Mouse (Mus musculus) cortical plate, adult 2 months (tissue): ENCODE measurements around the gene 4921517D22Rik. TPM values are rescaled to one million over a fixed set of nuclear protein-coding genes. Genes with fewer than 3 reads are reported as not detected.

Source experiments
- H3K27ac ChIP-seq: fragments of 200-500 bp; 2 replicates; pipeline ENCODE4 v1.5.1; 2012; ENCODE audit warnings: low read length, control low read depth, inconsistent platforms; ENCODE audit not compliant: insufficient read depth
- H3K4me1 ChIP-seq: fragments of 200-500 bp; 2 replicates; pipeline ENCODE4 v1.6.1; 2011; ENCODE audit warnings: low read length; ENCODE audit not compliant: control insufficient read depth, insufficient read depth
- H3K4me3 ChIP-seq: fragments of 200-500 bp; 2 replicates; pipeline ENCODE4 v1.5.1; 2011; ENCODE audit warnings: mild to moderate bottlenecking, low read length, control low read depth; ENCODE audit not compliant: insufficient read depth
- CTCF ChIP-seq: fragments of 200-500 bp; IDR thresholded peaks from 2 replicates; pipeline ENCODE4 v1.5.1; 2011; ENCODE audit warnings: mild to moderate bottlenecking, control low read depth, low read length; ENCODE audit not compliant: insufficient read depth; ENCODE audit errors: extremely low read depth
- POLR2A ChIP-seq: fragments of 200-500 bp; IDR thresholded peaks from 2 replicates; pipeline ENCODE4 v1.6.1; 2011; ENCODE audit warnings: mild to moderate bottlenecking, low read length, control low read depth; ENCODE audit not compliant: insufficient read depth; ENCODE audit errors: extremely low read depth
- polyA plus RNA-seq: library from polyadenylated mRNA; depleted of rRNA; stranded (reverse); fragments of >200 nt; gene quantifications from 2 replicates; pipeline ENCODE4 v1.2.3, GENCODE M21; 2012

4921517D22Rik gene
- polyA plus RNA-seq, 1 experiment = not detected

DNA sequence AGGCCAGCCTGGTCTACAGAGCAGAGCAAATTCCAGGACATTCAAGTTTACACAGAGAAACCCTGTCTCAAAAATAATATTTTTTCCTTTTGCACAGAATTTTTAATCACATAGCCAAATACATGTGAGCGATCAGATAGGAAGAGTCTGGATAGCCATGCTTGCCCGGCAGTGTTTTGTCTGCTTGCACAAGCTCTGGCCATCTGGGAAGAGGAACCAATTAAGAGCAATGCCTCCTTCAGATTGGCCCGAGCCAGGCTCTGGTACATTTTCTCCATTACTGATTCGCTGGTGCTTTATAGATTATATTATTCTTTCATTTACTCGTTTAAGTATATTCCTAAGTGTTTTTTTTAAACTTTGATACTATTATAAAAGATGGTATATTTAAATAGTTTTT, 26.1 kb downstream of the 4921517D22Rik start:
- H3K4me3 ChIP-seq = no peak overlapping the region
- TF ChIP-seq CTCF (no peak), POLR2A (no peak)
- H3K4me1 ChIP-seq = peaks cover 2% of the 10 kb centered on the region; the same call in 1 of the 2 replicates
- H3K27ac ChIP-seq = no peak overlapping the region

DNA sequence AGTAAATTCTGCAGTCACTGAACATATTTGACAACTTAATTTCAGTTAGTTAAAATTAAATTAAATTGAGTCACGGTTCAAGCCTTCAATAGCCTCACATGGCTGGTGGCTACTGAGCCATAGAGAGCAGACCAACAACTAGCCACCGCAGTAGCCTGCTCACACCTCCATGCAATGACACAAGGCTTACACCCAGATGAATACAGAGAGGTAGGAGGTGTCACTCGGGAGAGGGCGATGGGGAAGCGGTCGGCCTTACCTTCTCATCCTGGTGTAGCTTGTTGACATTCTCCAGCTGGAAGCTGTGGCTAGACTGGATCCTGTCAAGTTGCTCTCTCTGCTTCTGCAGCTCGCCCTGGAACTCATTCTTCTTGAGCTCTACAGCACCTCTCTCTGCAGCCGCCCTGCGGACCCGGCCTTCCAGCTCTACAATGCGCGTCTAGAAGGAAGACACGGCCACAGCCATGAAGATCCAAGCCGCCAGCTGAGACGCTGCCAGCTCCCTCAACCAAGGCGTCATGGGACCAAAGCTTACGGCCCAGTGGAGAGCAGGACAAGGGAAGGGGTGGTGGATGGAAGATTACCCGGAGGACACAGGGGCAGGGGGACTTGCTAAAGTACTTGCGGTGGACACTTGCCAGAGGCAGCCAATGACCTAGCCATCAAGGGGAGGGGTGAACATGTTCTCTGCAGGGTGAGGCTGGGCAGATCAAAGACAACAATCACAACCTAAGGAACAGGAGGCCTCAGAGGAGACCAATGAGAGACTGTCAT, 29.8 kb downstream of the 4921517D22Rik start:
- no peak overlapping the region for H3K4me3 ChIP-seq
- TF ChIP-seq POLR2A (no peak), CTCF (no peak)
- no peaks in the 10 kb centered on the region for H3K4me1 ChIP-seq
- no peak overlapping the region for H3K27ac ChIP-seq

DNA sequence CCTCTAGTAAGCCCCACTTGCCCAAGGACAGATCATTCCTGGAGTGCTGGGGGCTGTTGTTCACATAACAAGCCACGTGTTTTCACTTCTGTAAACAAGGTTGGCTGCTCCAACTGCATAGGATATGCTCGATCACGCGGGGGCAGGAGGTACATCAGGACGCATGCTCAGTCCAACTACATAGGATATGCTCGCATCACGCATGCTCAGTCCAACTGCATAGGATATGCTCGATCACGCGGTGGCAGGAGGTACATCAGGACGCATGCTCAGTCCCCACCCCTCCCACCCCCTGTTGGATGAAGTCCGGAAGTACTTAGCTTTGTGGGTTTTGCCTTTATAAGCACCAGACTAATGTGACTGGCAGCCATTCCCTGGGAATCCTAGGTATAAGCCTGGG, 31.9 kb downstream of the 4921517D22Rik start:
- Histone ChIP-seq H3K4me3 (no peak overlapping the region), H3K27ac (no peak overlapping the region), H3K4me1 (no peaks in the 10 kb centered on the region)
- TF ChIP-seq POLR2A = no peak
- no peak for TF ChIP-seq CTCF

DNA sequence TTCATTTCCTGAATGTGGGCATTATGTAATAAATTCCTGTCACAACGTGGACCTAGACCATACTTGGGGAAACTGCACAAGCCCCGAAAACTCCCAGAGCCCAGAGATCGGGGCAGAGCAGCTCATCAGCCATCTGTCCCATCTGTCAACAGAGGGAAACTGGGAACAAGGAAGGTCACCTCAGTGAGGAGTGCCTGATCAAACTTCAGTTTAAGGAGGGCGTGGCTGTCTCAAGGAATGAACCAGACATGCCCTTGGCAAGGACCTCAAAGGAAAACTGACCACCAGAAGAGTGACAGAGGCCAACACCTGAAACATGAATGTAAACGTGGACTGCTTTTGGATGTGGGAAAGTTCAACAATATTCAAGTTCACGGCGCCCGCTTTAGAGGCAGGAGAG, 32.5 kb downstream of the 4921517D22Rik start:
- Histone ChIP-seq H3K27ac (no peak overlapping the region), H3K4me3 (no peak overlapping the region), H3K4me1 (no peaks in the 10 kb centered on the region)
- TF ChIP-seq CTCF (no peak), POLR2A (no peak)

DNA sequence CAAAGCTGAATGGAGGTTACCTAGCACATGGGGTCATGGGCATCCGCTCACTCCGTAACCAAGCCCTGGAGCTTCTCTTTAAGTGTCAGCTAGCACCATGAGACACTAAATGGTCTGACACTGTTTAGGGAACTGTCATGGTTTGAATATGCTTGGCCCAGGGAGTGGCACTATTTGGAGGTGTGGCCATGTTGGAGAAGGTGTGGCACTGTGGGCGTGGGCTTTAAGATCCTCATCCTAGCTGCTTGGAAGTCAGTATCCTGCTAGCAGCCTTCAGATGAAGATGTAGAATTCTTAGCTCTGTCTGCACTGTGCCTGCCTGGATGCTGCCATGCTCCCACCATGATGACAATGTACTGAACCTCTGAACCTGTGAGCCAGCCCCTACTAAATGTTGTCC, 33.5 kb downstream of the 4921517D22Rik start:
- no peak for TF ChIP-seq CTCF
- no peak for TF ChIP-seq POLR2A
- Histone ChIP-seq H3K4me1 (no peaks in the 10 kb centered on the region), H3K4me3 (no peak overlapping the region), H3K27ac (no peak overlapping the region)

DNA sequence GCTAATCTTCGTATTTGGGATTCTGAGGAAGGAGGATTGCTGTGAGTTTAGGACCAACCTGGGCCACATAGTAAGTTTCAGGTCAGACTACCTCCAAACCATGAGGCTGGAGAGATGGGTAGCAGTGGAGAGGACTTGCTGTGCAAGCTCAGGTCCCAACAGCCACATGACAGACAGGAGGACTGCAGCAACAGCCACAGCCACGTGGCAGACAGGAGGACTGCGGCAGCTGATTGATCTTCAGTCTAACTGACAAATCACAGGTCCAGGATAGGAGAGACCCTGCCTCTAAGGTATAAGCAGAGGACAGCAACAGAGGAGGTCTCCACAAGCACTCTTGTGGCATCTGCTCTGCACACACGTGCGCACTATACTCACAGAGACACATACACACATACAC, 36.1 kb downstream of the 4921517D22Rik start:
- no peak overlapping the region for H3K4me3 ChIP-seq
- TF ChIP-seq POLR2A (no peak), CTCF (no peak)
- H3K27ac ChIP-seq = no peak overlapping the region
- no peaks in the 10 kb centered on the region for H3K4me1 ChIP-seq

DNA sequence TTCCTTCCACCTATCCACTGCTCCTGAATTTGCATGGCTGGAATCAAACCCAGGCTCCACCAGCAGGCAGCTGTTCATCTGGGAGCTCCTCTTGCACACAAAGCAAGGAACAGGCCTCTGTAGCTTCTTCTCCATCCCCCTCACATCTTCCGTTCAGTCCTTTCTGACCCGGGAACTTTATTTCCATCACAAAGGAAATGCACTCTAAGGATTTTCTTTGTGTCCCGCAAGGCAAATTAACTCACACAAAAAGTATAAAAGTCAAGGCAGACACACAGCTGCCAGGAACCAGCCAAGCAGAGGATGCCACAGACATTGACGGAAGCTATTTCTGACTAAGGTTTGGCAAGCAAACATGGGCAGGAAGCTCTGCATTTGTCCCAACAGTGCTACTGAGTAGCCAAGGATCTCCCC, 36.9 kb downstream of the 4921517D22Rik start:
- Histone ChIP-seq H3K27ac (no peak overlapping the region), H3K4me3 (no peak overlapping the region), H3K4me1 (no peaks in the 10 kb centered on the region)
- TF ChIP-seq POLR2A (no peak), CTCF (no peak)

DNA sequence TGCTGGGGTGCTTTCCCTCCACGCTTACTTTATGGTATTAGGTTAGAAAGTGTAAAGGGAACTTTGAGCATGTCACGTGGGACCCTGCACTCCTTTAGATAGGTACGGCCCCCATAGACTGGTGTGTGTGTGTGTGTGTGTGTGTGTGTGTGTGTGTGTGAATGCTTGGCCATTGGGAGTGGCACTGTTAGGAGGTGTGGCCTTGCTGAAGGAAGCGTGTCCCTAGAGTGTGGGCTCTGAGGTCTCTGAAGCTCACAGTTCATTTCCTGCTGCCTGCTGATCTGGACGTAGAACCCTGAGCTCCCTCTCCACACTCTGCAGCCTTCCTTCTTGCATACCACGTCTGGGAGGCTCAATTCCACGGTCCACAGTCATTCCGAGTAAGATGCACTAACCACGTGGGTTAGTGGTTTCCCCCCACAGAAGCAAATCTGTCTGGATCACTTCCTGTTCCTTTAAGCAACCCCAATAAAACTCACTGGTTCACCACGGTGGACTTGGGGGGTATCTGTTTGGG, 37.5 kb downstream of the 4921517D22Rik start:
- TF ChIP-seq POLR2A (no peak), CTCF (no peak)
- Histone ChIP-seq H3K27ac (no peak overlapping the region), H3K4me3 (no peak overlapping the region)

DNA sequence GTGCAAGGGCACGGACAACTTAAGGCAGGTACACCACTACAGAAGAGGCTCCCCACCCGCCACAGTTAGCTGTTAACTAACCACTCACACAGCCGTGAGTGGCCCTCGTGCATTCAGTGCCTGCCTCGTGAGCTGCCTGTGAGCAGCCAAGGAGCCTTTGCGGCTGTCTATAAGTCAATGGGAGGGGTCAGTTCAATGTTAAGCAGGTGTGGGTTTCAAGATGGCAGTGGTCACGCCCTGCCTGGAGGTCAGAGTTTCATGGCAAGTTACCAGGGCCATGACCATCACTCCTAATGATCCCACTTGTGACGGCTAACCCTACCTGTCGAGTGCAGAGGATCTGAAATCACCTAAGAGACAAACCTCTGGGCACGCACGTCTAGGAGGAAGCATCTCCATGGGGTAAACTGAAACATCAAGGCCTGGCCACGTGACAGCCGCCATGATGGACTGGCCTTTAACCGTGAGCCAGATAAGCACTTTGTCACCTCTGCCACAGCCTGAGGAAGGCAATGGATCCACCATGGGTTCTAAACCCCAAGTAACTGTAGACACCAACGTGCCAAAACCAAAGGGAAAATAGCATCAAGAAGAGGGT, 38.1 kb downstream of the 4921517D22Rik start:
- Histone ChIP-seq H3K4me3 (no peak overlapping the region), H3K27ac (no peak overlapping the region), H3K4me1 (no peaks in the 10 kb centered on the region)
- TF ChIP-seq CTCF = no peak
- no peak for TF ChIP-seq POLR2A

More for the DNA sequence above, 37.5 kb downstream of the 4921517D22Rik start:
- H3K4me1 ChIP-seq = no peaks in the 10 kb centered on the region

DNA sequence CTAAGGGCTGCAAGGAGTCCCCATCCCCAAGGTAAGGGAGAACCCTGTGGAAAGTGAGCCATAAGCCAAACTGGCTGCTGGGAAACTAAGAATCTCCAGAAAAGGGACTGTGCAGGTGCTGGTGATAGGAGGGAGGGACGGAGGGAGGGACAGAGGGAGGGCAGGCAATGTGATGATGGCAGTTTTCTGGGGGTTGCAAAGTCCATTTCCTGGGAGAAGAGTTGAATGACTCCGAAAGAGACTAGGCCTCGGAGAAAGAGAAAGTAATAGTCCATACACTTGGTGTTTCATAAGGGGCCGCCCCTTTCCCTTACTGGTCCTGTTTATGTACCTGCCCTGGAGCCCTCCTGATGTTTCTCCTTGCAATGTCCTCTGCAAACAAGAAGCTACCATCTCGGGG, 39.4 kb downstream of the 4921517D22Rik start:
- no peak overlapping the region for H3K27ac ChIP-seq
- TF ChIP-seq POLR2A = no peak
- TF ChIP-seq CTCF = no peak
- H3K4me1 ChIP-seq = no peaks in the 10 kb centered on the region
- H3K4me3 ChIP-seq = no peak overlapping the region
